Comparison of ENCODE assay signal across 10 mouse cellular contexts in the genomic region with DNA sequence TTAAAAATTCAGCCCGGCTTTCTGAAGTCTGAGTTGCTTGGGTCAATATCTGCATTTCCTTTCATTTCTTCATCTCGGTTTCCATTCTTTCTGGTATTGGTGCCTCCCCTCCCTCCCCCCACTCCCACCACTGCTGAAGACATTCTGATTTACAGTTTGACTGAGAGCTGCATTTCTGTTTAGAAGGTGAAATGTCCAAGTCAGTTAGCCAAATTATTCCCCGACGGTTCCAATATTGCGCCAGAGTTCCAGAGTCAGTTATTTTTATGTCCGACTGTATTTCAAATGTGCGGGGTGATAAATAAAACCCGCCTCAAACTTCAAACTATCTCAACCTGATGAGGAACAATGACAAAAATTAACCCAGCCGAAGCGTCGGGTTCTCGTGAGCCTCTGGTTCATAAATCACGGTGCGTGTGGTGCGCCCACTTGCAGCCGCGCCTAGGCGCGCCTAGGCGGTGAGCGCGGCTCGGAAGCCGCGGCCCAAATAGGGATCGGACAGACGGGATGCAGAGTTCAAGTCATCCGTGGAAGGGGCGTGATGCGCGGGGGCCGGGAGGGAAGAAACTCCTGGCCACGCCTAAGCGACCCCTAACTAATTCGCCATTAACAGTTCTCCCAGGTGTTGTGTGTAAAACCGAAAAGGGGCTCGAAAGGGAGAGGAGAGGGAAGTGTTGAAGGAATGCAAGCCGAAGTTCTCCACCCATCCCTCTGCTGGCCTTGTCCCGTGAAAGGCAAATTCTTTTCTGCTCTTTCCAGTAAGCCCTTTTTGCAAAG. TPM values are rescaled to one million over a fixed set of nuclear protein-coding genes. Genes with fewer than 3 reads are reported as not detected.
DNase-seq lines count a peak whose midpoint lies in the region; ATAC-seq and TF ChIP-seq lines count a peak whose summit lies in the region.
"Had no signal": no experiment of that assay in that cellular context is flagged by ENCODE, and none has a peak within 500 bp of the region (broad histone marks: within the 10 kb centered on the region; RNA-seq: fewer than 3 reads in every experiment).

No protein-coding gene starts in this region.

- no peak overlapping the region for H3K9ac ChIP-seq in lung, embryonic 15.5 days
- H3K9ac ChIP-seq in embryonic facial prominence, embryonic 15.5 days = no peak overlapping the region
- no peak overlapping the region for H3K9ac ChIP-seq in hindbrain, embryonic 15.5 days

- no peak overlapping the region for H3K4me3 ChIP-seq in lung, embryonic 15.5 days
- peak overlapping the region; percentile 34 for H3K4me3 ChIP-seq in embryonic facial prominence, embryonic 15.5 days (replicated peaks)
- H3K4me3 ChIP-seq in hindbrain, embryonic 15.5 days = peak overlapping the region; percentile 17; the same call in 1 of the 2 replicates
- H3K4me3 ChIP-seq in cerebellum, adult 2 months (replicated peaks; ENCODE audit: insufficient read depth, low read depth, low read length) = no peak overlapping the region

- no peak for ATAC-seq in lung, embryonic 15.5 days (ENCODE audit: borderline replicate concordance, extremely low read depth, low FRiP score, low TSS enrichment)
- ATAC-seq in embryonic facial prominence, embryonic 15.5 days (ENCODE audit: insufficient number of reproducible peaks, low FRiP score, low TSS enrichment, low read depth) = no peak
- ATAC-seq in hindbrain, embryonic 15.5 days (ENCODE audit: low FRiP score, low read depth) = no peak

- under 1% methylated on average over 39 of the region's 39 CpGs for WGBS in lung, embryonic 15.5 days
- 1% methylated on average over 39 of the region's 39 CpGs for WGBS in embryonic facial prominence, embryonic 15.5 days
- WGBS in hindbrain, embryonic 15.5 days = under 1% methylated on average over 39 of the region's 39 CpGs
- 2% methylated on average over 39 of the region's 39 CpGs for WGBS in cerebellum, adult 2 months

- peaks cover 97% of the 10 kb centered on the region for H3K27me3 ChIP-seq in lung, embryonic 15.5 days
- peaks cover 84% of the 10 kb centered on the region for H3K27me3 ChIP-seq in embryonic facial prominence, embryonic 15.5 days
- peaks cover 92% of the 10 kb centered on the region for H3K27me3 ChIP-seq in hindbrain, embryonic 15.5 days
- peaks cover 12% of the 10 kb centered on the region; the same call in 1 of the 2 replicates for H3K27me3 ChIP-seq in cerebellum, adult 2 months (ENCODE audit: control insufficient read depth, insufficient read depth, low read length)

- TF ChIP-seq POLR2A in cerebellum, adult 2 months (IDR thresholded peaks at IDR 0.05; ENCODE audit: borderline replicate concordance, insufficient read depth, low read length) = no peak

- H3K4me1 ChIP-seq in lung, embryonic 15.5 days = peaks cover 16% of the 10 kb centered on the region; the same call in 1 of the 2 replicates
- peaks cover 21% of the 10 kb centered on the region for H3K4me1 ChIP-seq in embryonic facial prominence, embryonic 15.5 days
- peaks cover 14% of the 10 kb centered on the region for H3K4me1 ChIP-seq in hindbrain, embryonic 15.5 days (replicated peaks)
- H3K4me1 ChIP-seq in cerebellum, adult 2 months (ENCODE audit: control insufficient read depth, insufficient read depth, low read length) = no peaks in the 10 kb centered on the region; the same call in 1 of the 2 replicates

- no peaks in the 10 kb centered on the region for H3K36me3 ChIP-seq in lung, embryonic 15.5 days
- no peaks in the 10 kb centered on the region for H3K36me3 ChIP-seq in embryonic facial prominence, embryonic 15.5 days
- no peaks in the 10 kb centered on the region for H3K36me3 ChIP-seq in hindbrain, embryonic 15.5 days

- no peak for TF ChIP-seq CTCF in cerebellum, adult 2 months (IDR thresholded peaks at IDR 0.05; ENCODE audit: borderline replicate concordance, insufficient read depth, low read depth, low read length)

- no peaks in the 10 kb centered on the region for H3K9me3 ChIP-seq in lung, embryonic 15.5 days
- no peaks in the 10 kb centered on the region for H3K9me3 ChIP-seq in embryonic facial prominence, embryonic 15.5 days (replicated peaks)
- H3K9me3 ChIP-seq in hindbrain, embryonic 15.5 days = no peaks in the 10 kb centered on the region

- DNase-seq in lung, postnatal 4 days = no peak
- DNase-seq in retina, embryonic 14.5 days (ENCODE audit: low spot score) = peak; percentile 43
- no peak for DNase-seq in layer of hippocampus, adult 9-10 months (ENCODE audit: low spot score)
- DNase-seq in cerebellum, adult 2 months = no peak
- DNase-seq in gastrocnemius, adult 8-10 months (ENCODE audit: low spot score in 2 of 2) = no peak

- H3K27ac ChIP-seq in lung, embryonic 15.5 days = no peak overlapping the region
- H3K27ac ChIP-seq in embryonic facial prominence, embryonic 15.5 days (replicated peaks) = no peak overlapping the region; the same call in 1 of the 2 replicates
- H3K27ac ChIP-seq in hindbrain, embryonic 15.5 days (replicated peaks) = no peak overlapping the region
- no peak overlapping the region for H3K27ac ChIP-seq in cerebellum, adult 2 months (ENCODE audit: insufficient read depth, low read length)

- H3K4me2 ChIP-seq in lung, embryonic 15.5 days = peak overlapping the region; percentile 49
- peak overlapping the region; percentile 51 for H3K4me2 ChIP-seq in embryonic facial prominence, embryonic 15.5 days (replicated peaks)
- peak overlapping the region; percentile 36 for H3K4me2 ChIP-seq in hindbrain, embryonic 15.5 days

RNA-seq across cellular contexts. Expression of a gene that starts 7.9 kb away (rescaled TPM):
- polyA plus RNA-seq in lung, embryonic 15.5 days (2015; fragmentation: Nextera tagmentation; extraction: Ambion mirVana) = 0.93 and 1.3 TPM in 2 replicates
- 6.9 and 8.1 TPM in 2 replicates for polyA plus RNA-seq in embryonic facial prominence, embryonic 15.5 days (2015; fragmentation: Nextera tagmentation; extraction: Ambion mirVana)
- polyA plus RNA-seq in hindbrain, embryonic 15.5 days (2015; fragmentation: Nextera tagmentation; extraction: Ambion mirVana) = 1.7 and 2.5 TPM in 2 replicates
- polyA plus RNA-seq in cerebellum, adult 2 months (2012; rRNA removed) = 0.95 and 1.1 TPM in 2 replicates
- total RNA-seq in gastrocnemius, adult 8-10 months (2022) = under 1 TPM; 0.24 to 0.56 (median 0.41) TPM
- total RNA-seq: granulocyte monocyte progenitor cell, adult 5-6 weeks; liver, adult 2 months had no signal
- polyA plus RNA-seq: liver, adult 2 months had no signal

Comparison
In these comparisons a context has a peak if more than half of its experiments do, and no peak if none do; other contexts are left out.
1. H3K4me3 ChIP-seq: peak in embryonic facial prominence, embryonic 15.5 days (single experiment) and hindbrain, embryonic 15.5 days (single experiment); none in lung, embryonic 15.5 days (single experiment) and cerebellum, adult 2 months (single experiment).
2. Peak in every context shown above with its lines, with median percentiles within 50 percentile points of each other: H3K4me2 ChIP-seq.